ENCODE assay signal across 29 mouse cellular contexts in the genomic region with DNA sequence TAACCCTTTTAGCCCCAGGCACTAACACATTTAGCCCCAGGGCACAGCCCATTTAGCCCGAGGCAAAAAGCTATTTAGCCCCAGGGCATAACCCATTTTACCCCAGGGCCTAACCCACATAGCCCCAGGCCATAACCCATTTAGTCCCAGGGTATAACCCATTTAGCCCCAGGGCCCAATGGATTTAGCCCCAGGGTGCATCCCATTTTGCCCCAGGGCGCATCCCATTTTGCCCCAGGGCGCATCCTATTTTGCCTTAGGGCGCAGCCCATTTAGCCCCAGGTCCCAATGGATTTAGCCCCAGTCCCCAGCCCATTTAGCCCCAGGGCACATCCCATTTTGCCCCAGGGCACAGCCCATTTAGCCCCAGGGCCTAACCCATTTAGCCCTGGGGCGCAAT. TPM values are rescaled to one million over a fixed set of nuclear protein-coding genes. Genes with fewer than 3 reads are reported as not detected.
A peak's percentile ranks its signal among the peaks of the same experiment; 100 is the strongest.
DNase-seq lines count a peak whose midpoint lies in the region; ATAC-seq and TF ChIP-seq lines count a peak whose summit lies in the region.
"Not testable (repeated sequence)": the region's sequence is repeated elsewhere in the genome, so short reads cannot be mapped to it uniquely, and the experiment has no call there.
"Had no signal": no experiment of that assay in that cellular context is flagged by ENCODE, and none has a peak within 500 bp of the region (broad histone marks: within the 10 kb centered on the region; RNA-seq: fewer than 3 reads in every experiment).

No protein-coding gene starts in this region.

- not testable (repeated sequence) for H3K9me3 ChIP-seq in MEL (replicated peaks; ENCODE audit: insufficient read depth, low read length)
- H3K9me3 ChIP-seq in forebrain, embryonic 12.5 days, result peaks cover 59% of the 10 kb centered on the region
- peaks cover 42% of the 10 kb centered on the region for H3K9me3 ChIP-seq in hindbrain, embryonic 11.5 days (ENCODE audit: control insufficient read depth, low read length)
- H3K9me3 ChIP-seq in kidney, postnatal 0 days (replicated peaks; ENCODE audit: low read length), result peaks cover 51% of the 10 kb centered on the region
- peaks cover 46% of the 10 kb centered on the region for H3K9me3 ChIP-seq in lung, embryonic 14.5 days (ENCODE audit: low read depth, low read length)
- H3K9me3 ChIP-seq in midbrain, embryonic 14.5 days (ENCODE audit: control insufficient read depth, low read length), result peaks cover 61% of the 10 kb centered on the region

- WGBS in forebrain, embryonic 12.5 days, result 92% methylated on average over 5 of the region's 5 CpGs
- 89% methylated on average over 5 of the region's 5 CpGs for WGBS in hindbrain, embryonic 11.5 days
- 97% methylated on average over 5 of the region's 5 CpGs for WGBS in kidney, postnatal 0 days
- 94% methylated on average over 5 of the region's 5 CpGs for WGBS in lung, embryonic 14.5 days
- 94% methylated on average over 5 of the region's 5 CpGs for WGBS in midbrain, embryonic 14.5 days

- TF ChIP-seq CTCF in MEL (IDR thresholded peaks at IDR 0.05 in 2 of 3, conservative IDR thresholded peaks at IDR 0.05 in 1 of 3; ENCODE audit: control insufficient read depth in 1 of 3, insufficient read depth in 1 of 3, low read depth in 2 of 3, low read length in 3 of 3, poor library complexity in 1 of 3, severe bottlenecking in 1 of 3); kidney, postnatal 0 days (IDR thresholded peaks at IDR 0.05; ENCODE audit: low read depth); lung, embryonic 14.5 days (IDR thresholded peaks at IDR 0.05; ENCODE audit: low read depth): not testable (repeated sequence)

- not testable (repeated sequence) for H3K9ac ChIP-seq in MEL (ENCODE audit: control insufficient read depth, low read depth, low read length, poor library complexity, severe bottlenecking); forebrain, embryonic 12.5 days; hindbrain, embryonic 11.5 days (ENCODE audit: low read depth, low read length); kidney, postnatal 0 days (ENCODE audit: low read depth, low read length); lung, embryonic 14.5 days; midbrain, embryonic 14.5 days (replicated peaks; ENCODE audit: low read length)

- peak; percentile 6 for DNase-seq in MEL (ENCODE audit: low read depth, low spot score)
- not testable (repeated sequence) for DNase-seq in hindbrain, embryonic 11.5 days (ENCODE audit: low spot score); kidney, postnatal 0 days (ENCODE audit: low spot score); midbrain, embryonic 14.5 days
- DNase-seq in lung, embryonic 14.5 days, result peak; percentile 1
- peak; percentile 54 for DNase-seq in testis, postnatal 10 days (ENCODE audit: low spot score)

- H3K27me3 ChIP-seq in MEL (ENCODE audit: control insufficient read depth in 1 of 2, insufficient read depth in 2 of 2, low read length in 2 of 2); forebrain, embryonic 12.5 days; hindbrain, embryonic 11.5 days (ENCODE audit: control insufficient read depth, insufficient read depth, low read length); kidney, postnatal 0 days (ENCODE audit: insufficient read depth, low read length); lung, embryonic 14.5 days (ENCODE audit: insufficient read depth, low read length); midbrain, embryonic 14.5 days (ENCODE audit: control insufficient read depth, insufficient read depth, low read length): not testable (repeated sequence)

- H3K27ac ChIP-seq in MEL (ENCODE audit: control insufficient read depth, low read depth, low read length); forebrain, embryonic 12.5 days; hindbrain, embryonic 11.5 days (ENCODE audit: low read depth, low read length); kidney, postnatal 0 days; lung, embryonic 14.5 days (ENCODE audit: low read depth); midbrain, embryonic 14.5 days (replicated peaks; ENCODE audit: low read depth, low read length): not testable (repeated sequence)

- not testable (repeated sequence) for TF ChIP-seq RAD21 in MEL (IDR thresholded peaks at IDR 0.05; ENCODE audit: low read depth, low read length)

- 0 out of 2 replicates have a peak, but pooled peaks have one; percentile 27 for ATAC-seq in forebrain, embryonic 12.5 days (ENCODE audit: low FRiP score)
- 0 out of 2 replicates have a peak, but pooled peaks have one; percentile 12 for ATAC-seq in hindbrain, embryonic 11.5 days (ENCODE audit: low FRiP score)
- ATAC-seq in kidney, postnatal 0 days (replicated peaks; ENCODE audit: low FRiP score, low read depth), result 0 out of 2 replicates have a peak, but pooled peaks have one; percentile 23
- ATAC-seq in lung, embryonic 14.5 days (ENCODE audit: insufficient read depth), result not testable (repeated sequence)
- 0 out of 2 replicates have a peak, but pooled peaks have one; percentile 54 for ATAC-seq in midbrain, embryonic 14.5 days (ENCODE audit: low FRiP score, low TSS enrichment)

- not testable (repeated sequence) for TF ChIP-seq EP300 in MEL (IDR thresholded peaks at IDR 0.05; ENCODE audit: low read depth in 1 of 2, low read length in 2 of 2)

- H3K4me1 ChIP-seq in MEL (ENCODE audit: control insufficient read depth in 1 of 2, insufficient read depth in 2 of 2, low read length in 2 of 2); forebrain, embryonic 12.5 days; hindbrain, embryonic 11.5 days (replicated peaks; ENCODE audit: control insufficient read depth, insufficient read depth, low read length); kidney, postnatal 0 days (replicated peaks; ENCODE audit: insufficient read depth, low read length); lung, embryonic 14.5 days (ENCODE audit: insufficient read depth); midbrain, embryonic 14.5 days (ENCODE audit: control insufficient read depth, insufficient read depth, low read length): not testable (repeated sequence)

- H3K4me2 ChIP-seq in forebrain, embryonic 12.5 days; hindbrain, embryonic 11.5 days (replicated peaks; ENCODE audit: low read depth, low read length); kidney, postnatal 0 days (ENCODE audit: low read length); lung, embryonic 14.5 days; midbrain, embryonic 14.5 days (ENCODE audit: low read length): not testable (repeated sequence)

- H3K79me2 ChIP-seq in MEL (ENCODE audit: control insufficient read depth, insufficient read depth, low read length, poor library complexity), result not testable (repeated sequence)

- not testable (repeated sequence) for H3K36me3 ChIP-seq in MEL (ENCODE audit: control insufficient read depth in 1 of 2, insufficient read depth in 2 of 2, low read length in 2 of 2); forebrain, embryonic 12.5 days (replicated peaks); hindbrain, embryonic 11.5 days (ENCODE audit: control insufficient read depth, insufficient read depth, low read length); kidney, postnatal 0 days (ENCODE audit: insufficient read depth, low read length); lung, embryonic 14.5 days (ENCODE audit: insufficient read depth); midbrain, embryonic 14.5 days (ENCODE audit: control insufficient read depth, insufficient read depth, low read length)

- TF ChIP-seq POLR2A in MEL (IDR thresholded peaks at IDR 0.05; ENCODE audit: control insufficient read depth in 1 of 2, insufficient read depth in 1 of 2, low read depth in 1 of 2, low read length in 2 of 2, poor library complexity in 1 of 2), result not testable (repeated sequence)

- H3K4me3 ChIP-seq in MEL (ENCODE audit: control insufficient read depth in 1 of 2, insufficient read depth in 1 of 2, low read depth in 2 of 2, low read length in 2 of 2); forebrain, embryonic 12.5 days (replicated peaks); hindbrain, embryonic 11.5 days (ENCODE audit: low read depth, low read length); kidney, postnatal 0 days (replicated peaks; ENCODE audit: low read depth, low read length); lung, embryonic 14.5 days (ENCODE audit: low read depth, low read length); midbrain, embryonic 14.5 days (replicated peaks; ENCODE audit: low read depth, low read length): not testable (repeated sequence)

RNA-seq across cellular contexts. Expression of a gene that starts 25.1 kb away (rescaled TPM):
- not detected in 2 replicates for total RNA-seq in MEL (2012; rRNA removed)
- polyA plus RNA-seq in MEL (2012; ENCODE audit: insufficient read depth in 1 of 2, insufficient read length in 2 of 2, low read depth in 1 of 2, low replicate concordance in 2 of 2, missing spikeins in 1 of 2), result not detected
- polyA plus RNA-seq in forebrain, embryonic 12.5 days (2016; fragmentation: Nextera tagmentation; extraction: Ambion mirVana), result not detected in 2 replicates
- polyA plus RNA-seq in hindbrain, embryonic 11.5 days (2014; fragmentation: Nextera tagmentation; extraction: Ambion mirVana), result not detected in 2 replicates
- polyA plus RNA-seq in kidney, postnatal 0 days (2015; fragmentation: Nextera tagmentation; extraction: Ambion mirVana), result not detected in 2 replicates
- not detected in 2 replicates for polyA plus RNA-seq in lung, embryonic 14.5 days (2014; fragmentation: Nextera tagmentation; extraction: Ambion mirVana)
- polyA plus RNA-seq in midbrain, embryonic 14.5 days (2014; fragmentation: Nextera tagmentation; extraction: Ambion mirVana), result not detected in 2 replicates
- total RNA-seq: adrenal gland, adult 8-10 months; gastrocnemius, adult 18-20 months; gastrocnemius, postnatal 36 days; heart, adult 2 months; heart, postnatal 14 days; layer of hippocampus, postnatal 36 days; left cerebral cortex, postnatal 4 days; megakaryocyte progenitor cell, adult 5-6 weeks; monocyte, adult 5-6 weeks; neutrophil, adult 5-6 weeks had no signal
- polyA plus RNA-seq: CD4-positive, CD25-positive, alpha-beta regulatory T cell, adult 4 months; embryonic facial prominence, embryonic 10.5 days; forebrain, embryonic 15.5 days; frontal cortex, adult 2 months; heart, adult 2 months; heart, embryonic 14.5 days; hindbrain, embryonic 10.5 days; intestine, postnatal 0 days; large intestine, adult 2 months; limb, embryonic 15.5 days; liver, embryonic 13.5 days; midbrain, embryonic 10.5 days; stomach, embryonic 16.5 days had no signal
